Mouse (Mus musculus) heart, postnatal 10 days (tissue): ENCODE measurements at regions not wholly inside any gene's neighbourhood (a gene's known extent, or its start where the extent isn't known, plus 50 kb on each side); places are given as distances from the start of the nearest gene placed in this dataset.

Source experiments
- DNase-seq, 2 experiments: peaks; one replicate each; pipeline ENCODE4 v3.0.0; 2021
- intact Hi-C: fragments of 180-260 bp; cut with DNase I; formaldehyde crosslinking; loops from one replicate; pipeline ENCODE4 v1.15.1; 2025

DNA sequence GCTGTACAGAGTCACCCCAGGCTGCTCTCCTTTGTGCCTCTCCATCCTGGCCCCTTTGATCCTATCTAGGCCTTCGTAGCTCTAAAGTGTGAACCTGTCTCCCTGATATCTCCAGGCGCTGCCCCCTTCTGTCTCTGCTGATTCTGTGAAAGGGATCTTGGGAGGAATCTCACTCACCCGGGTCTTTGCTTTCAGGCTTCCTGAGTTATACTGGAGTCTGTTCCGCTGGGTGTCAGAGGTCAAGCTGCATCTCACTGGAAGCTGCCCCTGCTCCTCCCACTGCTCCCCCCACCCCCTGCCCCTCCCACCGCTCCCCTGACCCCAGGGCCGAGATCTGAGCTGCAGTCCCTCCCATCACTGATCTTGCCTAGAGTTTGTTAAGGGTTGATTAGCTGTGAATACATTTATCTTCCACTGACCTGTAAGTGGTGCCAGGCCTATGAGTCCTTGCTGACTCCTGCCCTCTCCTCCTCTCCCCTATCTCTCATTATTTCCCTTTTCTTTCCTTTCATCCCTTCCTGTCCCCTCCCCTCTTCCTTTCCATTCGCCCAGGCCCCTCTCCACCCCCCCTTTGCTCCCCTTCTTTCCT is 661.6 kb downstream of the Tbc1d22a start:
- DNase-seq: no peak
- intact Hi-C loops: no loop called here

DNA sequence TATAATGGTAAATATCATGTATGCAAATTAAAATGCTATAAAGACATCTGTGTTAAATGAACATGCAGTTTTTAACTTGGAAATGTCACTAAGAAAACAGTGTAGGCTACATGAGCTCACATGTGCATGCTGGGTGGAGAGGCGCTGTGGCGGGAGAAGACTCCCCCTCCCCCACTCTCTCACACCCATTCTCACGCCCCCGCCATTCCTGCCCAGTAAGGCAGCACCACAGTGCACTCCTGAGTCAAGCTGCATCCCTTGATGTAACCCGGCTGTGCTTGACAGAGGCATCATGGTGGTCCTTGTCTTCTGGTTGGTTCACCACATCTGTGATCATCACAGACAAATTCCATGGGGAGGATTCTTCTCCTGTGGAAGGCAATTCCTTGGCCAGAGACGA is 647.1 kb upstream of the Fam19a5 start:
- DNase-seq: no peak
- intact Hi-C loops: no loop called here

DNA sequence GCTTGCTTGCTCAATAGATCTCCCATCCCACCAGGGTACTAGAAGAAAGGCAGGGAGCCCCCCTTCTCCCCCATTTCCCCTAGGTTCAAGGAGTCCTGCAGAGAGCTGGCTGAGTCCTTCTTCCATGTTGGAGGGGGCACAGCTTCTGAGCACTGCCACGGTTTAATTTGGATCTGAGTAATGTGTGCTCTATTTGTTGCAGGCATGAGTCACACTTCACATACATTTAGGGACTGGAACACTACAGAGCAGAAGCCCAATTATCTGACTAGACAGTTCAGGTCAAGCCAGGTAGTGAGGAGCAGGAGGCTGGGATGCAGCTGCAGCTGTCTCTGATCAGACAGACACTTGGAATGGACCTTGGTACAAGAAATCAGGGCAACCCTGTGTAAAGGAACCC is 644.1 kb upstream of the Fam19a5 start:
- no peak for DNase-seq
- intact Hi-C loops: no loop called here

DNA sequence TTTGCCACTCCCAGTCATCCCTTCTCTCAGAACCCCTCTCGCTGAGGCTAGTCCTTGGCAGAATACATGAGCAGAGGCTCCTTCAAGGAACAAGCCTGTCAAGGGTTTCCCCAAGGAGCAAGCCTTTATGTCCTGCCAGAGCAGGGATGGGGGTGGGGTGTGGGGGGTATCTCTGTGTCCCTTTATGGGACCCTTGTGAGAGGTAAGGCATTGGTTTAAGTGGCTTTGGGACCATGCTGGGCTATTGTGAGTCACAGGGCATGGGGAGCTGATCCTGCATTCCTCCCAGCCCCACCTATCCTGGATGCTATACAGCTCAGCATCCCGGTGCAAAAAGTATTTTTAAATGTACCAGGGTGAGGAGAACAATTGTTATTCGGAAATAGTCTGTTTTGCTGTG is 641.1 kb upstream of the Fam19a5 start:
- intact Hi-C loops: no loop called here
- no peak for DNase-seq

DNA sequence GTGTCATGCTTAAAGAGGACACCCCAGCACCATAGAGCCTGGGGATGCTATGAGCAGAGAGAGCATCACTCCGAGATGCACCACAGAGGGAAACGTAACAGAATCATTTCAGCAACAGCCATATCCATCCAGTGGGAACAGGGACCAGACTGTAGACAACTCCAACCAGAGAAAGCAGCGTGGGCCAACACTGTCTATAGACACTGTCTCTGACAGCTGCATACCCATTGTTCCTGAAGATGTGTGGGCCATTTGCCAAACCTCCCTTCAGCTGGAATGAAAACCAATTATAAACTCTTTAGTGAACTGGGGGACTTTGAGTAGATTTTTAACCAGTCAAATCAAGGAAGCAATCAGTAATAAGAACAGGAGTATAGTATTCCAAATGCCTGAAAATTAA is 630.8 kb upstream of the Fam19a5 start:
- DNase-seq: no peak
- intact Hi-C loops: no loop called here

DNA sequence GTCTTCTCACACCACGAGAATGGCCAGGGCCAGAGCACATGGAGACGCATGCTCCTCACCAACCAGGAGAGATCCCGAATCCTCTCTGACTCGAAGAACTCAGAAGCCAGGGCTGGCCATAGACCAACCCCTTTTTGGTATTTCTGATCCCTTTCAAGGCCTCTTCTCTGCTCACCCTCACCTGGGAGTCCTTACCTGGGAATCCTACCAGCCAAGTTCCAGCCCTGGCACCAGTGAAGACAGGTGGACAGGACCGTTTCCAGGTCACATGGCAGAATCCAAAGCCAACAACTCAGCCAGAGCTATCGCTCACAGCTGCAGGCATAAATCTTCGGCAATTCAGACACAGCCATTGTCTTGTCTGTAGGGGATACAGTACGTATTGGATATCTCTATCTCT is 626.2 kb upstream of the Fam19a5 start:
- intact Hi-C loops: no loop called here
- no peak for DNase-seq

DNA sequence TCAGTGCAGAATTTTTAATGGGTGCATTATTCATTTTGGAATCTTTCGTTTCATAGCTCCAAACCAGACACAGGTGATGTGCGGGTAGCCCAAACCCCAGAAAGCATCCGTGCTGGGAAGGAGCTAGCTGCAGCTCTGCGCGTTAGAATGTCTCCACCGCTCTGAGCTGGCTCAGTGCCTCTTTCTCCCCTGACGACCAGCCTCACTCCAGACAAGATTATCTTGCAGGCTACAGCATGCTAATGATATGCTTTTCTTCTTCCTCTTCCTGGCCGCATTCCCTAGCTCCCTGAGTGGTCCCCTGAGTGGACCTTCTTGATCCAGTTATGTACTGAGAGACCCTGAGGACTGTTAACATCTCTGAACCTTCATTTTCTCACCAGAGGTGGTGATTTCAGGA is 624.4 kb upstream of the Fam19a5 start:
- intact Hi-C loops: no loop called here
- no peak for DNase-seq

DNA sequence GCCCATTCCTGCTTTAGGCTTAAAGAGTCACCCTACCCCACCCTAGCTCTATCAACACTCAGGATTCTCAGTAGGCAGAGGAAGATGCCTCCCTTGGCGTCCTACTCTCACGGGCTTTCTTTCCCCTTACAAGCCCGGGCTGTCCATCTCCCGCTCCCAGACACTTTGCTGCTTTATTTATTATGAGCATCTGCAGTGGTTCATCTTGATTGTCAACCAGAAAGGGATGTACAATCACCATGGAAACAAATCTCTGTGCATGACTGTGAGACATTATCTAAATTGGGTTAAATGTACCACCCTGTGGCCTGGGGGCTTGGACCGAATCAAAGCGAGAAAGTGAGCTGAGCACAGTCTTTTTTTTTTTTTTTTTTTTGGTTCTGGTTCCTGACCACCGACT is 623.9 kb upstream of the Fam19a5 start:
- no peak for DNase-seq
- intact Hi-C loops: no loop called here

DNA sequence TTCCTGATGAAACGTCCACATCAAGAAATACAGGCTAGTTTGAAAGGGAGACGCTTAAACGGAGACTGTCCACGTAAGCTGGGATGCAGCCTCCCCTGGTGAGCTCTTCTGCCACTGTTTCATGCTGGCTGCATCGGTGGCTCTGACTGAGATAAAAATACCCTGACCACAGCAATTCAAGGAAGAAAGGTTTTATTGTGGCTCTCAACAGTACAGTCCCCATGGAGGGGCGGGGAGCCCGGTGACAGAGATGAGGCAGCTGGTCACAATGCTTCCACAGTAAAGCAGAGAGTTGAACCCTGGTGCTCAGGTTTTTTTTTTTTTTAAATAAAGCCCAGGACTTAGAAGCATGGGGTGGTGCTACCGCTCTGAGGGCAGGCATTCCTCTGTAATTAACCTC is 622.7 kb upstream of the Fam19a5 start:
- intact Hi-C loops: no loop called here
- DNase-seq: no peak

DNA sequence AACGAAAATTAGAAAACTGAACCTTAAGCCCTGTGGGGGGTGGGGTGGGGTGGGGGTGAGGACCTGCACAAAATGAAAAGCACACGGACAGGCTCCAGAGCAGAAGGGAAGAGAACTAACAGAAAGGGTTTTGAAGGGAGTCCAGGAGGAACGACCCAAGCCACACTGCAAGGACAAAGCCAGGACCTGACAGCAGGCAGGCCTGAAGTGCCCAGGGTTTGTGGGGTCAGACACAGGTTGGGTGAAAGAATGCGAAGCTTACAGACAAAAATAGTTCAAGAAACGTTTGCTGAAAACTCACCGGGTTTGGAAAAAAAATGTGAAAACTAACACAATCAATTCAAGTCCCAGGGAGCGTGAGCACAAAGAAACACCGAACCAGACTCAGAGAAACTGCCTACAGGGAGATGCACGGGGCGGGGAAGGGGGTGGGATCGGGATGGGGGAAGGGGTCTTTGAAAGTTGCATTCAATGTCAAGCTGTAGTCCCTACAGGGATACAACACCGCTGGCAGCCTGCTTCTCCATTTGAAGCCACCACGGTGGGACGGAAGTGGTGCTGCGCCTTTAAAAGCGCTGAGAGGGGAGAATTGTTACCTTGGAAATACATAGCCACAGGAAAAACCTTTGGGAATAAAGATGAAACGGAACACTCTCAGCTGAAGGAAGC is 618.9 kb upstream of the Fam19a5 start:
- no peak for DNase-seq
- intact Hi-C loops: no loop called here

DNA sequence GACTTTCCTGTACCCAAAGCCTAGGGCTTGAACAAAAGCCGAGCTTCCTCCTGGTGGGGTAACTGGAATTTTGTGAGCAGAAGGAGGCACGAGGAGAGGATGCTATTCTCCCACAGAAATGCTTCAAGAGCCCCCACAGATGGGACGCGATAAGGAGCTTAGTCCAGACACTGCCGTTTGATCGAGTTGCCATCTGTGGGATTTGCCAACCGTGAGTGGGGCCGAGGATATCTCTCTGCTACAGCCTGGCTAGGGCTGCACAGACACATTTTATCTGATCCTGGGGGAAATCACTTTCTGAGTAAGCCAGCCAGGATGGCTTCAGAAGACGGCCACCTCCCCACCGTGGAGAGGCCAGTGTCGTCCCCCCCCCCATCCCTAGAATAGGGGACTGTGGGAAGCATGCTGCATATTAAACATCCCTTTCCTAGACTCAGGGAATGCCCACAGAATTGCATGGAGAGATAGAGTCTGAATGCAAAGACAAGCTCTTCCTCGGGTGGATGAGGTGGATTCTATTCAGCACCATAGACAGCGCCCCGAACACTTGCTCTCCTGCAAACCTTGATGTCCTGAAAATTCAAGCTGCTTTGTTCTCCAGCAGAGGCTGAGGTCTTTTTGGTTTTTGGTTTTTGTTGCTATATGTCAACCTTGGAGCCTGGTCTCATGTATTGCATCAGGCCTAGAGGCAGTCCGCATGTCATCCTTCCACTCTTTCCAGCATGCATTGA is 611.6 kb upstream of the Fam19a5 start:
- peak; percentile 26 to 50 for DNase-seq
- intact Hi-C loops: no loop called here

DNA sequence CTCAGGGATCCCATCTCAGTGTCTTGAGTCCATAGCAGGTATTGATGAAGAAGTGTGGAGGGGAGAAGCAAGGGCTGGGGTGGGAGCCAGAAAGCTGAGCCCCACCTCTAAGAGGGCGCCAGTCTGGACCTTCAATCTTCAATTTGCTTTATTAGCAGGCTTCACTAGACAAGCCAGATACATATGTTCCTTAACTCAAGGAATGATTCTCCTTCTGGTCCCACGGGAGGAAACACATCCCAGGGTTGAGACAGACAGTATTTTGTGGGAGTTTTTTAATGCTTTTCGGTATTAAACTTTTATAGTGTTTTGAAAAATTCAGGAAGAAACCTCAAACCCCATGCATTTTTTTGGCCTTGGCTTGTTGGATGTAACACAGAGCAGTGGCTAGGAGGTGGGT is 606.7 kb upstream of the Fam19a5 start:
- DNase-seq: no peak
- intact Hi-C loops: no loop called here

DNA sequence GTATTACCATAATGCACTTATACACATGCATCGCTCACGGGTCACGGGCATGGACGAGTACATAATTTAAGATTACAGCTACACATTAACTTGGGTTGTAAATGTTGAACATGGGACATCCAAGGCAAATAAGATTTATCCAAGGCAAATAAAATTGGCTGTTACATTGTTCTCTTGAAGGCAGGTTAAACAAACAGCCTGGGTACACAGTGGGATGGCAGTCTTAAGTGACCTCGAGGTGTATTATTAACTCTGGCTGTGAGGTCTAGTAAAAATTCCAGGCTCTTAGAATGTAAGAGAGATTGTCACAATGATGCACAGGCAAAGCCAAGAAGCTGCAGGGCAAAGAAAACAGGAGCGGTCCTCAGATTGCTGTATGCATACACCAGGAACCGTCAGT is 599.6 kb upstream of the Fam19a5 start:
- intact Hi-C loops: no loop called here
- no peak for DNase-seq

DNA sequence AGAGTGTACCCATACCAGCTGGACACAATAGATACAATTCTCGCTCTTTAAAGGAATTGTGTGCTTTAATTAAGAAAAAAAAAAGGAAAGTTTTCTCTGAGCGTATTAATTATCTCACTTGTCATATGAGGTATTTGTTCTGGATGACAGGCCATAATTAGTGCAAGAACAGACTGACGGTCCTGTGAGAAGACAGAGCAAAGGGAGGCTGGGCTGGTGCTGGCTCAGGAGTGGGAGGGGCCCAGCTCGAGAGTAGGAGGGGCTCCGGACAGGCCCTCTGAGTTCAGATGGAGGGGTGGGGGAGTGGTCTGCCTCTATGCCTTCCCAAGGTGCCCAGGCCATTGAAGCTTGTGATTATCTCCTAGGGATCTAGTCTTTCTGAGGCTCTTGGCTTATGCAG is 591.5 kb upstream of the Fam19a5 start:
- intact Hi-C loops: no loop called here
- no peak for DNase-seq

DNA sequence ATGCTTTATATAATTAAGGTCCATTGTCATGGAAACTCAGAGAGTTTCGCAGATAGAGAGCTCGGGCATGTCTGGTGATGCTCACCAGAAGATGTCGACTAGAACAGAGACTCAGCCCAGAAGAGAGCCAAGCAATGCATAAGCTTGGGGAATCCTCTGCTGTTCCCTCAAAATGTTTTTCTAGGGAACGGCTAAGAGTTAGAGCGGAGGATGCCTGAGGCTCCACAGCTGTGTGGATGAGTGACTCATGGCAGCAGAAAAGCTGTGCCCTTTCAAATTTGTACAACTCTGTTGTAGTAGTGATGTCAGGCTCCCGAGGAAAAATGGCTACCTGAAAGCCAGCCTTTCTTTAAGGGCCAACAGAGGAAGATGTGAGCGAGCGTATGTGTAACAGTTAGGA is 586.2 kb upstream of the Fam19a5 start:
- DNase-seq: no peak
- intact Hi-C loops: no loop called here

DNA sequence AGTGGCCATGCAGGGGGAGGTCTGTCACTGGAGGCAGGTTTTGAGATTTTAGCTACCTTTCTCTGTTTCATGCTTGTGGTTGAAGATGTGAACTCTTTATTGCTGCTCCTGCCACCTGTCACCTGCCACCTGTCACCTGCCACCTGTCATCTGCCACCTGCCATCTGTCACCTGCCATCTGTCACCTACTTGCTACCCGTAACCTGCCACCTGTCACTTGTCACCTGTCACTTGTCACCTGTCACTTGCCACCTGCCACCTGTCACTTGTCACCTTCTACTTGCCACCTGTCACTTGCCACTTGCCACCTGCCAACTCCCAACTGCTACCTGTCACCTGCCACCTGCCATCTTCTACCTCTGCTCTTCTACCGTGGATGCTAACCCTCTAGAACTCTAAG is 581.2 kb upstream of the Fam19a5 start:
- intact Hi-C loops: no loop called here
- DNase-seq: no peak

DNA sequence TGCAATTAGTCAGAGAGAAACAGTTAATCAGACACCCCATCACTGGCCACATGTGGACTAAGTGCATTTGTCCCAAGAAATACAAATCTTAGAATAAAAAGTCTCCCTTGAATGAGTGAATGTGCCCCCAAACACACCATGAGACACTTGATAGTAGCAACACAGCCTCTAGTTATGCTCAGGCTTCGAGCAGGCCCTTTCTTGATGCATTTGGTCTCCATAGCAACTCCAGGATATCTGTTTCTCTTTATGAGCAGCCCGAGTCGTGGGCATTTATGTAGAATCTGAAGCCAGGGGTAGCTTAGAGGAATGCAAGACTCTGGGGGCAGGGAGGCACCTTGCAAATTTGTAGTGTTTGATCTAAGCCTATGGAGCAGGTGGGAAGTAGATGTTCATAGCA is 580.6 kb upstream of the Fam19a5 start:
- DNase-seq: no peak
- intact Hi-C loops: no loop called here

DNA sequence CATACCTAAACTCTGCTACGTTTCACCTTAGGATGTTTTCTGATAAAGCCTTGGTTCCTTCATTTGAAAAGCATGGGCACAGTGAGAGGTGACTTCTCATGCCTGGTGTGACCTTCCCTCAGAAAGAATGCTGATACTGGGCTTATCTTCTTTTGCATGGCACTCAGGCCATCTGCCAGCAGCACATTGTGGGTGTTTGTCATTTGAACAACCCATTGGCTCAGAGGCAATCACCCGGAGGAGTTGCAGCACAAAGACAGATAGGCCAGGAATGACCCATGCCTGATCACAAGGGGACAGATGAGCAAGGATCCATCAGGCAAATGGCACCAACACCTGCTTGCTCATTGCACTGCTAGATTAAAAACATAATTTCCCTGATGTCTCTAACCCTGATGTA is 572.7 kb upstream of the Fam19a5 start:
- intact Hi-C loops: no loop called here

DNA sequence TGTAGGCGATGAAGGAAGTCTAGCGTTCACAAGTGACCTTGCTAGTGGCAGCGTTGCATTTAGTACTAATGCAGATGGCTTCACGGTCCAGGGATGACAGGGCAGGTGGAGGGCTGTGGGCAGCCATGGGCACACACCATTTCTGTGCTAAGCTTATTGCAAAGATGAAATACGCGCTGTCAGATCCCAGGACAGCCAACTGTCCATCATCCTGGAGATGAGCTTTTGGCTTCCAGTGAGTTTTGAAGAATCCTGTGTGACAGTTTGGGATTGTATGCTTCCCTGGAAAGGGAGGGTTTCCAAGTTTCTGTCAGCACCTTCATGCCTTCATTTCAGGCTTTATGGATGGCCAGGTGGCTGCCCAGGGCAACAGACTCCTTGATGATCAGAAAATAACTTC is 547.9 kb upstream of the Fam19a5 start:
- intact Hi-C loops: no loop called here
- no peak for DNase-seq

More for the DNA sequence above, 572.7 kb upstream of the Fam19a5 start:
- DNase-seq: peak; percentile 34 to 57

DNA sequence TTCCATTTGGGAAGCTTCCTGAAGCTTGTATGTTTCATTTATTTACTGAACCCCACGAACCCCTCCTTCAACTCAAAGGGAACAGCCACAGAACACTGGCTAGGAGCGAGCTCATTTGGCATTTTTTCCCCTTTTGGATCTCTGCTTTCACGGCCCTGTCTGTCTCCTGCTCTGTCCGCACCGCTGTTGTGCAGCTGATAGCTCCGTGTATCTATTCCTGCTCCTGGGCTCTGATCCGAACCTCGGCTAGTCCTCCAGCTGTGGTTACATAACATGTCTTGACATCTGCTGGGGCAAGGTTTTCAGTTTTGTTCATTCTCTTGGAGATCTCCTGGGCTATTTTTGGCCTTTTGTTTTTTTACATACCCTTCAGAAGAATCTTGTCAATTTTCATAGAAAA is 525.1 kb upstream of the Fam19a5 start:
- intact Hi-C loops: no loop called here
- DNase-seq: peak; percentile 1 to 3

DNA sequence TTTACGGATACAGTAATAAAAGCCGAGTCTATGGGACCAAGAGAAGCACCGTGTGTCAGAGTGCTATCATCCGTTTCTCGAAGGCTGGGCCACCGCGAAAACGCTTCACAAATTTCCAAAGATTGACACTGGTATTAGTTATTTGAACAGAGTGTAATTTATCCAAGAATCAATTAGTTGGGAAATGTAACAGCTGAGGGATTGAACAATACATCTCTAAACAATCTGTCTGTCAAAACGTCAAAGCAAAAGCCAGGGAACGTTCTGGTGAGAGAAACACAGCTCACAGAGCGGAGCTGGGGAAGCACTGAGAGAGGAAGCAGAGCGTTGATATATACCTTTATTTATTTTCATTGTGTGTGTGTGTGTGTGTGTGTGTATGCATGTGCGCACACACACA is 498.1 kb upstream of the Fam19a5 start:
- intact Hi-C loops: no loop called here
- no peak for DNase-seq

DNA sequence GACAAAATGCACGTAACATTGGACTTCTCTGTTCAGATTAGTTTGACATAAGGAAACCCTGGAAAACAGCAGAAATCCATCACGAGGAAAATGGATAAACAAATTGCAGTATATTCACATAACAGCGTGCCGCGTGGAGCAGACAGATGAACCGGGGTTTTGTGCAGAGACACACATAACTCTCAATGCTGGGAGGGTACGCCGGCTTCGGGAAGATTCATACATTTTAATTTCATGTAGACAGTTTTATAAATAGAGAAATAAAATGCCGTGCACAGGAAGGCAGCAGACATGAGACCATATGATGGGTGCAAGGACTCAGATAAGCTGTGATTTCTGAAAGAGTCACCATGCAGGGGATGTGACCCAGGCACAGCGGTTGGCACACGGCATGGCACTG is 489.9 kb upstream of the Fam19a5 start:
- intact Hi-C loops: no loop called here
- DNase-seq: no peak
